Mouse (Mus musculus) Patski (cell line): ENCODE data around the gene Sema6b. TPM values are rescaled to one million over a fixed set of nuclear protein-coding genes. Genes with fewer than 3 reads are reported as not detected.

Experiments
- ATAC-seq: fragments of 100-300 bp; one replicate; pipeline ENCODE4 v1.8.0; 2021
- CTCF ChIA-PET: fragments of 350-600 bp; sonication (Branson Sonifier 250); formaldehyde crosslinking; loops from one replicate; lab custom pipeline; 2022; ENCODE audit warnings: inconsistent platforms; lab: Charles Lee
- POLR2A ChIA-PET: fragments of 350-600 bp; sonication (Branson Sonifier 250); formaldehyde crosslinking; loops from one replicate; lab custom pipeline; 2022; ENCODE audit warnings: antibody characterized with exemption, inconsistent platforms; lab: Charles Lee
- DNase-seq: peaks from one replicate; pipeline ENCODE4 v3.0.0-alpha.2; 2011; ENCODE audit warnings: low read depth, low spot score
- H3K27me3 ChIP-seq: fragments of 371-371 bp; one replicate; pipeline ENCODE4 v1.5.1; 2021
- CTCF ChIP-seq: fragments of 100-300 bp; IDR thresholded peaks from one replicate; pipeline ENCODE4 v1.5.1; 2021
- in situ Hi-C: fragments of 300-500 bp; cut with MboI; formaldehyde crosslinking; loops from 3 replicates; pipeline ENCODE4 v1.11.1; 2018; ENCODE audit warnings: low pct_unique_long_range_greater_than_20kb, mixed read lengths
- polyA plus RNA-seq: library from polyadenylated mRNA; unstranded; gene quantifications from one replicate; pipeline ENCODE4 v1.2.3, GENCODE M21; 2021

The Sema6b gene
- polyA plus RNA-seq, 1 experiment from 2014 or later = 2.0 TPM

GRCm38 (mm10) chr17:56077523-56077922, 62.6 kb downstream of the Sema6b start:
- ChIA-PET CTCF (interaction anchor here (0.8 to 1.7 kb wide), 4 partner anchors 9 to 63 kb away, joined by 3 to 5 read pairs (median 4); partner anchors contain the start of gene Sh3gl1), POLR2A (interaction anchor here (0.8 kb wide), 1 partner anchor 40 kb away, joined by 3 read pairs; no protein-coding TSS in a partner anchor)
- in situ Hi-C loops = no loop called here
- no peaks in the 10 kb centered on the region for H3K27me3 ChIP-seq
- TF ChIP-seq CTCF = no peak
- ATAC-seq (no peak), DNase-seq (no peak)

- peak; percentile 33 for ATAC-seq
- CTCF ChIA-PET = interaction anchor here (1.2 kb wide), 1 partner anchor 66 kb away, joined by 4 read pairs; no protein-coding TSS in a partner anchor
- peak; percentile 67 for DNase-seq
- H3K27me3 ChIP-seq = no peaks in the 10 kb centered on the region
- in situ Hi-C loops = no loop called here
- POLR2A ChIA-PET = no interaction called here
- TF ChIP-seq CTCF = no peak
These were observed 65.3 kb downstream of the Sema6b start, which contains the start of gene Ubxn6 for GRCm38 (mm10) chr17:56074827-56075208. Gene Ubxn6, minus strand, starts transcription at chr17:56075028.

- in situ Hi-C loops = no loop called here
These were observed 65.9 kb downstream of the Sema6b start for GRCm38 (mm10) chr17:56074097-56074826.

More at GRCm38 (mm10) chr17:56074097-56074826, 65.9 kb downstream of the Sema6b start:
- POLR2A ChIA-PET = interaction anchor here (0.6 kb wide), 1 partner anchor 1145 kb away, joined by 3 read pairs; no protein-coding TSS in a partner anchor
- DNase-seq (no peak), ATAC-seq (peak; percentile 42)
- no peaks in the 10 kb centered on the region for H3K27me3 ChIP-seq
- CTCF ChIA-PET = interaction anchor here (1.2 kb wide), 1 partner anchor 66 kb away, joined by 4 read pairs; no protein-coding TSS in a partner anchor
- TF ChIP-seq CTCF = no peak

Other genes with a start within 250 kb of the Sema6b start
- 6.8 TPM for gene Zfp959, start 248.2 kb downstream of the Sema6b start, polyA plus RNA-seq
- gene Zfp119b, start 190.8 kb downstream of the Sema6b start, polyA plus RNA-seq = 4.9 TPM
- gene Ebi3, start 187.7 kb downstream of the Sema6b start, polyA plus RNA-seq = not detected
- 15.0 TPM for gene Yju2, start 181.2 kb downstream of the Sema6b start, polyA plus RNA-seq
- not detected for gene Shd, start 169.9 kb downstream of the Sema6b start, polyA plus RNA-seq
- 26.2 TPM for gene Fsd1, start 153.8 kb downstream of the Sema6b start, polyA plus RNA-seq
- gene Stap2, start 134.8 kb downstream of the Sema6b start, polyA plus RNA-seq = 14.2 TPM
- gene Mpnd, start 134.6 kb downstream of the Sema6b start, polyA plus RNA-seq = 174 TPM
- gene Sh3gl1, start 103.7 kb downstream of the Sema6b start, polyA plus RNA-seq = 85.2 TPM
- 18.0 TPM for gene Chaf1a, start 99.9 kb downstream of the Sema6b start, polyA plus RNA-seq
- gene Ubxn6, start 65.3 kb downstream of the Sema6b start, polyA plus RNA-seq = 66.0 TPM
- 117 TPM for gene Hdgfl2, start 60.7 kb downstream of the Sema6b start, polyA plus RNA-seq
- 7.1 TPM for gene Plin4, start 30.5 kb downstream of the Sema6b start, polyA plus RNA-seq
- 0.55 TPM for gene Plin5, start 22.7 kb downstream of the Sema6b start, polyA plus RNA-seq
- gene Lrg1, start 18.3 kb downstream of the Sema6b start, polyA plus RNA-seq = 0.08 TPM
- 2.0 TPM for gene Tnfaip8l1, start 22.1 kb upstream of the Sema6b start, polyA plus RNA-seq
- gene Mydgf, start 43.6 kb upstream of the Sema6b start, polyA plus RNA-seq = 96.5 TPM
- gene Dpp9, start 78.6 kb upstream of the Sema6b start, polyA plus RNA-seq = 58.5 TPM
- gene Fem1a, start 116.5 kb upstream of the Sema6b start, polyA plus RNA-seq = 17.2 TPM
- 23.9 TPM for gene Ticam1, start 136.4 kb upstream of the Sema6b start, polyA plus RNA-seq
- gene Plin3, start 152.5 kb upstream of the Sema6b start, polyA plus RNA-seq = 82.5 TPM
- not detected for gene Arrdc5, start 159.9 kb upstream of the Sema6b start, polyA plus RNA-seq
- gene Uhrf1, start 163.0 kb upstream of the Sema6b start, polyA plus RNA-seq = 44.3 TPM
- 29.1 TPM for gene Kdm4b, start 185.7 kb upstream of the Sema6b start, polyA plus RNA-seq